Mouse (Mus musculus) erythroblast, embryonic 14.5 days (primary cell): Measurements from ENCODE around the gene Twf2.

Experiments used
- GATA1 ChIP-seq: IDR thresholded peaks from 2 replicates; pipeline ENCODE4 v1.6.1; 2012; ENCODE audit warnings: low read length, inconsistent platforms, mixed read lengths
- TAL1 ChIP-seq: IDR thresholded peaks from 3 replicates; pipeline ENCODE4 v1.6.1; 2012; ENCODE audit warnings: low read length, inconsistent platforms, mixed read lengths

DNA sequence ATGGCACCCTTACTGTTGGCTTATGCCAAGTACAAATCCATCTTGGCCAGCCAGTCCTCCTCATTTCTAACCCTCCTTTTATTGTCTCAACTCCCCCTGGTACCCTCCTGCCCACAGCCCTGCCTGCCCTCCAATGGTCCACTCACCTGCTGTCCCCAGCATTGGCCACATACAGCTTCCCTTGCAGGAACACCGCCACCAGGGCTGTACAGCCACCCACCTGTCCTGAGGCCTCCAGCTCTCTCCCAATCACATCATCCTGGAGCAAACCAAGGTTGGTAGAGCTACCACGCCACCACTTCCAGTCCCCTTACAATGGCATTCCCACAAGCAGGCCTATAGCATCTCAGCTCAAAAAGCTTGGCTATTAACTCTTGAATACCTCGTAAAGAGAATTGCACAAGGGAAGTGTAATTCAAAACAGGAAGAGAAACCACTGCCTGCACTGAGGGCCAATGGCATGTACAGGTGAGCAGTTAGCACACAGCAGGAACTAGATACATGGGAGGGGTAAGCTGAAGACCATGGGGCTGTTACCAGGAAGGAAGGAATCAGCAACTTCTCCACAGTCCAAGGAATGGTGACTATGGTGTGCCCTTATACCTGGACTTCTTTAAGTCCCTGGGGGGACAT, 5.7 kb upstream of the Twf2 start:
- TF ChIP-seq GATA1 (no peak), TAL1 (no peak)
